Mouse (Mus musculus) cerebellum, adult 2 months (tissue): ENCODE measurements around the gene Gm14391. TPM values are rescaled to one million over a fixed set of nuclear protein-coding genes. Genes with fewer than 3 reads are reported as not detected.
"Not testable (repeated sequence)": the region's sequence is repeated elsewhere in the genome, so short reads cannot be mapped to it uniquely, and the experiment has no call there.

ENCODE experiments used
- DNase-seq, 2 experiments: peaks; one replicate each; pipeline ENCODE4 v3.0.0; 2021
- H3K27ac ChIP-seq: fragments of 200-500 bp; 2 replicates; pipeline ENCODE4 v1.5.1; 2012; ENCODE audit warnings: low read length, control low read depth, inconsistent platforms; ENCODE audit not compliant: insufficient read depth
- H3K27me3 ChIP-seq: fragments of 200-500 bp; 2 replicates; pipeline ENCODE4 v1.6.1; 2012; ENCODE audit warnings: inconsistent platforms, mild to moderate bottlenecking, low read length, moderate library complexity; ENCODE audit not compliant: control insufficient read depth, insufficient read depth
- H3K4me1 ChIP-seq: fragments of 200-500 bp; 2 replicates; pipeline ENCODE4 v1.6.1; 2011; ENCODE audit warnings: low read length; ENCODE audit not compliant: control insufficient read depth, insufficient read depth
- H3K4me3 ChIP-seq: fragments of 200-500 bp; replicated peaks from 2 replicates; pipeline ENCODE3; 2011; ENCODE audit warnings: mild to moderate bottlenecking, low read depth, low read length, control low read depth; ENCODE audit not compliant: insufficient read depth
- CTCF ChIP-seq: fragments of 200-500 bp; IDR thresholded peaks from 2 replicates; pipeline ENCODE4 v1.5.1; 2011; ENCODE audit warnings: low read depth, mild to moderate bottlenecking, control low read depth, low read length, moderate library complexity, borderline replicate concordance; ENCODE audit not compliant: insufficient read depth
- POLR2A ChIP-seq: fragments of 200-500 bp; IDR thresholded peaks from 2 replicates; pipeline ENCODE4 v1.6.1; 2011; ENCODE audit warnings: low read length, control low read depth, borderline replicate concordance; ENCODE audit not compliant: insufficient read depth
- WGBS: fragments of 180-500 bp; shearing (Covaris S2); methylation state at CpG from one replicate; pipeline ENCODE4 v1.1.7; 2018; 5-methylcytosine and 5-hydroxymethylcytosine counted together
- polyA plus RNA-seq: library from polyadenylated mRNA; depleted of rRNA; stranded (reverse); fragments of >200 nt; gene quantifications from 2 replicates; pipeline ENCODE4 v1.2.3, GENCODE M21; 2012; rRNA removed

The Gm14391 gene
- polyA plus RNA-seq: 18.7 and 19.4 TPM in 2 replicates

DNA sequence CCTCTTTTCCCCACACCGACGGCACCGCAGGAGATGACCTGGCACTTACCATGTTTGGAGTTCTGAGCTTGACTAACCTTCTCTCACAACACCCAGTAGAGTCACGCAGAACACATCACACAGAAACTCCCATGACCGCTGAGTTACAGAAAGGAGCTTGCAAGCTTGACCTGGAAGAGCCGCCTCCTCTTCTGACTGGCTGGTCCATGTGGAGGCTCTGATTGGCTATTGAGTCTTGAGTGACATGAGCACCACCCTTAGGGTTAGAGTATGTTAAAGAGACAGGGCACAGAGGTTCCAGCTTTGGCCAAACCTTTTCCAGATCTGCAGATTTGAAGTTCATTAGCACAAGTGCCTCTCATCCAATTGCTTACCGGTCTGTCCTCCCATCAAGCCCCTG is at the start of gene Gm14391:
Gm14391 (minus strand) TSS at position 186 of the 400 bp plus-strand sequence.
- H3K4me3 ChIP-seq, DNase-seq, H3K27ac ChIP-seq, H3K27me3 ChIP-seq, H3K4me1 ChIP-seq: not testable (repeated sequence)
- WGBS: no CpG with 5 or more reads among the region's 7 CpGs

DNA sequence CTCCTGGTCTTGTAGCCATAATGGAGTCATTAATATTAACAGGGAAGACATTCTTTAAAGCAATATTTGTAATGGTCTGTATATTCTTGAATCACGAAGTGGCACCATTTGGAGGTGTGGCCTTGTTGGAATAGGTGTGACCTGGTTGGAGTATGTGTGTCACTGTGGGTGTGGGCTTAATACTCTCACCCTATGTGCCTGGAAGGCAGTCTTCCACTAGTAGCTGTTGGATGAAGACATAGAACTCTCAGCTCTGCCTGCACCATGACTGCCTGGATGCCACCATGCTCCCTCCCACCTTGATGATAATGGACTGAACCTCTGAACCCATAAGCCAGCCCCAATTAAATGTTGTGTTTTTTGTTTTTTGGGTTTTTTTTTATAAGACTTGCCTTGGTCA is 27.7 kb downstream of the Gm14391 start:
- WGBS: 64% methylated on average over 1 of the region's 1 CpGs
- H3K4me1 ChIP-seq, H3K4me3 ChIP-seq, H3K27me3 ChIP-seq, H3K27ac ChIP-seq, DNase-seq: not testable (repeated sequence)

DNA sequence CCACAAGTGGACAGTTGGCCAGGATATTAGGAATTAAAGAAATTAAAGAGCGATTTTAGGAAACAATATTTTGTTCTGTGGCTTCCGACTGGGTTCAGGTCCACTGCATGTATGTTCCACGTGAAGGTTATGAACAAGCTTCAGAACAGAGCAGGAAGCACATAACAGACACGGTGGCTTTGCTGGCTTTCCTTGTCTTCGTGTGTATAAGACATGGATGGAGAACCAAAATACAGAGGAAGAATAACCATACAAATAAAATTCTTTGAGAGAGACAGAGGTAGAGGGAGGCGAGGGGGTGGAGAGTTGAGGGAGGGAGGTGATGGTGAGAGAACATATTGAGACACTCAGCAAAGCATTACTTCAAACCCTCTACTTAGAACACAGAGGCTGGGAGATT is 30.4 kb downstream of the Gm14391 start:
- TF ChIP-seq POLR2A (no peak), CTCF (no peak)
- Histone ChIP-seq H3K27ac (no peak overlapping the region), H3K4me3 (no peak overlapping the region), H3K4me1 (no peaks in the 10 kb centered on the region), H3K27me3 (no peaks in the 10 kb centered on the region)
- DNase-seq: no peak
- 86% methylated on average over 6 of the region's 6 CpGs for WGBS

DNA sequence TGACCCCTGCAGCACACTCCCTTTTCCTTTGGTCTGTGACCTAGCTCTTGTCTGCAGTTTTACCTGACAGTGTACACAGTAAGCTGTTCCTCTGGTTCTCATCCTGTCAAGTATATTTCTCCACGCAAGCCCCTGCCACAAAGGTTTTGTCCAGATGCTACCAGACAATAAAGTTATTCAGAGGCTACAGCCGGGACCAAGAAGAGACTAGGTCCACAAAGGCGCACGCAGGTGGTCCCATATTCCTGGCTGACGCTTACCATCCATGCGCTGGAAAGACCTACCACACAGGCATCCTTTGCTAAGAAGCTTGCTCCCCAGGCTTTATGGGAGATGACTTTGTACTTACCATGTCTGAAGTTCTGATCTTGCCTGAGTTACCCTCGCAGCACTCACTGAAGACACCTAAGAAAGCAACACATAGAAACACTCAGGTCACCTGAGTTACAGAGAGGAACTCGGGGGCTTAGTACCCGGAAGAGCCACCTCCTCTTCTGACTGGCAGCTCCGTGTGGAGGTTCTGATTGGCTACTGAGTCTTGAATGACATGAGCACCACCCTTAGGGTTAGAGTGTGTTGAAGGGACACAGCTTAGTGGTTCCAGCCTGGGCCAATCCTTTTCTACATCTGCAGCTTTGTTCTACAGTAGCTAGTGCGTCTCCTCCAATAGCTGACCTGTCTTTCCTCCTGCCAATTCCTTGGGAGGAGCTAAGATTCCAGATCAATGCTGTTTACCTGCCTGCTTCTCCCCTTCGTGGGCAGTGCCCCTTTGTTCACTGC is 31.1 kb downstream of the Gm14391 start, which contains the start of gene Gm14443:
Gm14443 (minus strand) TSS at position 471 of the 780 bp plus-strand sequence.
- DNase-seq, H3K4me1 ChIP-seq, H3K4me3 ChIP-seq, H3K27ac ChIP-seq, H3K27me3 ChIP-seq: not testable (repeated sequence)
- WGBS: 77% methylated on average over 12 of the region's 12 CpGs

DNA sequence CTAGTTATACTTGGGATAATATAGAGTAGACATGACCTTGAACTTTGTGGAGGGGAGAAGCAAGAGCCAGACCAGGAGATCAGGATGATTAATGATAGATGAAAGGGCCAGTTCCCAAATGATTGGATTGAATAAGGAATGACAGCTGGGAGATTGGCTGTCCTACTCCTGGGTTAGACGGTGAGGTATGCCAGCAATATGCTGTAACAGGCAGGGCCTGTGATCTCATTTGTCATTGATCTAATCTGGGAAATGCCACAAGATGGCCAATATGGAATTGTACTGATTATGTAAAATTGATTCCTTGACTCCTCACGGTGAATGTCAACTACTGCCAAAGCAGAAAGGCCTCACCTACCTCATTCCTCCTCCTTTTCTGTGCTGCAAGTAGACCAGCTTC is 32.7 kb downstream of the Gm14391 start:
- H3K27me3 ChIP-seq, H3K4me3 ChIP-seq, DNase-seq, H3K4me1 ChIP-seq, H3K27ac ChIP-seq: not testable (repeated sequence)
- WGBS: 81% methylated on average over 2 of the region's 2 CpGs

DNA sequence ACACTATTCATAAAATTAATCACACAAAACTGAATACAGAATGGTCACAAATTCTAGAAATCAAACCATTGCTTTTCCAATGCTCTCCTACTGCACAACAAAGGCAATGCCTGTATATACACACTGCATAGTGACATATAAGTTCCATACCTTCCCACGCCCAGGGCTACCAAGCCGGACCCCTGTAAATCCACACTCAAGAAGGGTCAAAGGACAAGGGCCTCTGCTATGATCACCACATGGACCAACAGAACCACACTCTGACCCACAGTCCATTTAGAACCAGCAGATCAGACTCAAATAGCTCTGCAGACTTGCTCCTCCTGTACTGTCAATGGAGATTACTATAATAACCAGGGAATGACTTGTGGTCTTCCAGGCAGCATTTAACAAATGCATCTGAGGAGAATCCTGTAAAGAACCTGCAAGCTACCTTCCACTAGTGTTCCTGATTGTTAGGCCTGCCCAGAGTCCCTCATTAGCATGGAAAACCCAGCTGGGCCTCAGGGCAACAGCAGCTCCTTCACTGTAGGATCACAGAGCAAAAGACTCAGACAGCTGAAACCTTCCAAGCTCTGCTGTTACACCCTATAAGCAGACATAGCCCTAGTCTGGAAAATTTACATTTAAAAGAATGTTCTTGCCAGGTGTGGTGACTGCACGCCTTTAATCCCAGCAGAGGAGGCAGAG is 33.7 kb downstream of the Gm14391 start:
- H3K27me3 ChIP-seq, H3K4me1 ChIP-seq, DNase-seq, H3K4me3 ChIP-seq, H3K27ac ChIP-seq: not testable (repeated sequence)
- 81% methylated on average over 3 of the region's 3 CpGs for WGBS

DNA sequence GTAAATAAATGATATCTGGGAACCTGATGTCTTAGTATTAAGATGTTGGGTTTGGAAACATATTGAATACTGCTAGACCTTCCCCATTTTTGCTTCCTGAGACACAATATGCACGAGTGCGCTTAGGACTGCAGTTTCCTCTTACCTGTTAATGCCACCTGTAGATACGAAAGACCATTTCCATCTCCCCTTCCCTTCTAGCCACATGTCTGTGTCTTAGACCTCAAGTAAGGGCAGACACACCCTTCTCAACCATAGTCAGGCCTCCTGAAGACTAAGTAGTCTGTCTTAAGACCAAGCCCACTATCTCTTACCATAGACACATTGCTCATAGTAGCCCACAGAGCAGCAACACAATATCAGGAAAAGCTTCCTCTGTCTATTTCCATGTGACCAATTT is 34.6 kb downstream of the Gm14391 start:
- no peak for TF ChIP-seq POLR2A
- TF ChIP-seq CTCF: no peak
- H3K4me1 ChIP-seq: no peaks in the 10 kb centered on the region
- 90% methylated on average over 3 of the region's 3 CpGs for WGBS

DNA sequence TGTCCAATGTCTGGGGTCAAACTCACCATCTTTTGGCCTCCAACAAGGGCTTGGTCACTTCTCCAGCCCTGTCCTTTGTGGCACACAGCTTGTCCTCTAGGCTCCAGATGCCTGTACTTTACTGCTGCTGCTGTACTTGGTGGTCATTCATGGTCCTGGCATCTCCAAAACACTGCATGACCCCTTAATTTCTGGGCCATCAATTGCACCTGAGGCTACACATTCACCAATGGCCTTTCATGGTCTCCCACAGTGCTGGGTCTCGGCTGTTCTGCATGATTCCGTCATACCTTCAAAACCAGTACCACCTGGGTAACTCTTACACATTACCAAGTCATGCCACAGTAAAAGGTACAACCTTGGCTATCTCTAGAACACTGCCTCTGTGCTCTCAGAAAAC is 39.8 kb downstream of the Gm14391 start:
- not testable (repeated sequence) for DNase-seq, H3K27me3 ChIP-seq, H3K4me3 ChIP-seq, H3K4me1 ChIP-seq, H3K27ac ChIP-seq
- WGBS: 88% methylated on average over 2 of the region's 2 CpGs

More for the DNA sequence above, 34.6 kb downstream of the Gm14391 start:
- H3K4me3 ChIP-seq: no peak overlapping the region
- no peaks in the 10 kb centered on the region for H3K27me3 ChIP-seq
- H3K27ac ChIP-seq: no peak overlapping the region
- no peak for DNase-seq

DNA sequence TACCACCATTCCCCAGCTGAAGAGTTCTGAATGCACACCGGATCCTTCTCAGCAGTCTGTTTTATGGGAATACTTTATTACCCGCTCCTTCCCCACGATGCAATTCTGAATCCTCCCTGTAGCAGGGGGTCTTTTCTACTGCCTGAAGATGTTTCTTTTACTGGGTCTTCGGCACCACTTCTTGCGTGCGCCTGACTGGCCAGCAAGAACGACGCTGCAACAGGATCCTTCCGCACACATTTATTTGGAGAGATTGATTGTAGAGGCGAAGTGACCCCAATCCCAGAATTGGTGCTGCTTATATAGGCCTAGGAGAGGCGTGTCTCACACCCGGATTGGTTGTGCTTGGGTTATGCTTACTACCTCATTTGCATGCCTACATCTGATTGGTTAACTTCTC is 41.6 kb downstream of the Gm14391 start:
- H3K4me1 ChIP-seq: not testable (repeated sequence)
- 94% methylated on average over 12 of the region's 12 CpGs for WGBS

DNA sequence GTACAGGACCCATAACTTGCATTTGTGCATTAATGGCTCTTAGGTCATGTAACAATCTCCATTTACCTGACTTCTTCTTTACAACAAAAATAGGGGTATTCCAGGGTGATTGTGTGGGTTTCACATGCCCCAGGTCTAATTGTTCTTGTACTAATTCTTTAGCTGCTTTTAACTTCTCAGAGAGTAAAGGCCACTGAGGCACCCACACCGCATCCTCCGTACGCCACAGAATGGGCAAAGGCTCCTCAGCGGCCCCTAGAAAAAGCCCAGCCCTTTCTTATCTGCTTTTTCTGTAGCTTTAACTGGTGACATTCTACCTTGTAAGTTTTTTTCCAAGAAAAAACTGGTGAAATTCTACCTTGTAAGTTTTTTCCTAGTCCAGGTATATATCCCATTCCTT is 45.3 kb downstream of the Gm14391 start:
- not testable (repeated sequence) for H3K27me3 ChIP-seq, H3K4me3 ChIP-seq, H3K27ac ChIP-seq, DNase-seq, H3K4me1 ChIP-seq
- 90% methylated on average over 4 of the region's 4 CpGs for WGBS

More for the DNA sequence above, 41.6 kb downstream of the Gm14391 start:
- DNase-seq, H3K27ac ChIP-seq, H3K27me3 ChIP-seq, H3K4me3 ChIP-seq: not testable (repeated sequence)
